Mouse (Mus musculus) intestine, embryonic 16.5 days (tissue): Measurements from ENCODE around the gene Plxnc1. TPM values are rescaled to one million over a fixed set of nuclear protein-coding genes. Genes with fewer than 3 reads are reported as not detected.

Source experiments
- ATAC-seq: fragments of 200-750 bp; cut with Nextera tagmentation; 2 replicates; pipeline ENCODE4 v1.8.0; 2017; ENCODE audit warnings: moderate TSS enrichment, moderate library complexity
- H3K27ac ChIP-seq: fragments of 300-500 bp; sonication (generic); 2 replicates; pipeline ENCODE4 v1.5.1; 2014; ENCODE audit warnings: mild to moderate bottlenecking, low read length
- H3K27me3 ChIP-seq: fragments of 300-500 bp; sonication (generic); replicated peaks from 2 replicates; pipeline ENCODE4 v1.6.1; 2014; ENCODE audit warnings: low read length, control low read depth, mixed read lengths; ENCODE audit not compliant: control insufficient read depth, insufficient read depth
- H3K36me3 ChIP-seq: fragments of 300-500 bp; sonication (generic); 2 replicates; pipeline ENCODE4 v1.6.1; 2014; ENCODE audit warnings: low read length, control low read depth; ENCODE audit not compliant: control insufficient read depth, insufficient read depth
- H3K4me1 ChIP-seq: fragments of 300-500 bp; sonication (generic); 2 replicates; pipeline ENCODE4 v1.6.1; 2014; ENCODE audit warnings: low read length, control low read depth, mixed read lengths; ENCODE audit not compliant: control insufficient read depth, insufficient read depth
- H3K4me2 ChIP-seq: fragments of 300-500 bp; sonication (generic); 2 replicates; pipeline ENCODE4 v1.6.1; 2014; ENCODE audit warnings: low read depth, low read length, control low read depth
- H3K4me3 ChIP-seq: fragments of 300-500 bp; sonication (generic); 2 replicates; pipeline ENCODE4 v1.5.1; 2014; ENCODE audit warnings: mild to moderate bottlenecking, low read length
- H3K9ac ChIP-seq: fragments of 300-500 bp; sonication (generic); 2 replicates; pipeline ENCODE4 v1.6.1; 2014; ENCODE audit warnings: low read depth, low read length
- H3K9me3 ChIP-seq: fragments of 300-500 bp; sonication (generic); 2 replicates; pipeline ENCODE4 v1.6.1; 2016; ENCODE audit warnings: low read length, control low read depth; ENCODE audit not compliant: control insufficient read depth
- WGBS: fragments of 180-500 bp; shearing (Covaris S2); extraction: QIAGEN DNeasy Blood & Tissue Kit; methylation state at CpG from one replicate; pipeline ENCODE4 v1.1.7; 2014; 5-methylcytosine and 5-hydroxymethylcytosine counted together
- polyA plus RNA-seq: library from polyadenylated mRNA; unstranded; fragments of >200 nt; fragmentation: Nextera tagmentation; extraction: Ambion mirVana; gene quantifications from 2 replicates; pipeline ENCODE4 v1.2.1, GENCODE M21; 2015

Plxnc1 gene
- polyA plus RNA-seq, 1 experiment from 2014 or later, result 0.75 TPM

DNA sequence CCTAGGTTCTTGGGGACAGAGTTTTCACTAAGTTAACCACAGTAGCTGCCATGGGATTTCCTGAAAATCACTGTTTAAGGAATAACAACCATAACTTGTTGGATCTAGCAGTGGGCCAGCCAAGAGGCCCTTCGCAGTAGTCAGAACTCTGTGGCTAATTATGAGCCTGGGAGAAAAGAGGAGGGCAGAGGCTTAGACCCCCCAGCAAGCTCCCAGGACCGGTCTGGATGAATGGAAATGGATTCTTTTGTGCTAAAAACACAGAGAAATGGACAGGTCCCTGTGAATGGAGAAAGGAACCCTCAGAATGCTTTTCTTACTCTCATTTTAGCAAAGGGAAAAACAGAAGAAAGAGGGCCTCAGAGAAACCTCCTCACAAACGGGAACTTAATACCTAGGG, 18.3 kb downstream of the Plxnc1 start:
- no peak overlapping the region for H3K27ac ChIP-seq
- 71% methylated on average over 3 of the region's 3 CpGs for WGBS
- no peak overlapping the region for H3K9ac ChIP-seq
- no peak for ATAC-seq
- no peaks in the 10 kb centered on the region for H3K4me1 ChIP-seq
- no peak overlapping the region for H3K4me3 ChIP-seq
- no peaks in the 10 kb centered on the region for H3K9me3 ChIP-seq
- no peaks in the 10 kb centered on the region for H3K27me3 ChIP-seq
- H3K4me2 ChIP-seq, result no peak overlapping the region
- H3K36me3 ChIP-seq, result no peaks in the 10 kb centered on the region

DNA sequence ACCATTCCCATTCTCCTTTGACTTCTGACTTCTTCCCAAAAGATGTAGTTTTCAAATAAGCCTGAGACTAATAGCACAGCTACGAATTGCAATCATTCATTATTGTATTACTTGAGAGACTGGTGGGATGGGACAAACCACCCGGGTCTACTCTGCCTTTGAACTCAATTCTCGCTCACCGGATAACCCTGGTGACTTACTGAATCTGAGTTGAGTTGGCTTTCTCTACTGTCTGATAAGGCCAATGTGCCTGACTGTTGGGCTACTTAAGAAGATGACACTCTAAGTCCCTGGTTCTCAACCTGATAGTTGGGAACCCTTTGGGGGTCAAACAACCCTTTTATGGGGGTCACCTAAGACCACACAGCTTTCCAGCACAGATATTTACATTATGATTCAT, 19.8 kb downstream of the Plxnc1 start:
- WGBS, result 90% methylated on average over 4 of the region's 4 CpGs
- ATAC-seq, result no peak

DNA sequence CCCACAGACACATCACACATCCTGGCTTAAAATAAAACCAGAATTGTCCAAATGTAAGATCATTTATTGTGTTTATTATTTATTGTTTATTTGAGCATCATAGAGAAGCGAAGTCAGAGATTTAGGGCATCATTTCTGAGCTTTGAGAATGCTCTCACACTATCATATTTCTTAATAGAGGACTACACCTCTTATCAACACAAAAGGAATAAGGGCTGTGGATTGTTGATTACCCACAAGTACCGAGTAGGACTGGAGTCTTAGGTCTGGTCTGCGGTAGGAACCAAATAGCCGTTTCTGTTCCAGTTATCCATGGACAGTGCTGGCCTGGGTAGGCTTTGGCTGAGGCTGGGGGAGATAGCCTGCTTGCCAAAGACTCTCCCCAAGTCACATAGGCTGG, 20.2 kb downstream of the Plxnc1 start:
- 80% methylated on average over 4 of the region's 4 CpGs for WGBS
- Histone ChIP-seq H3K9ac (no peak overlapping the region), H3K4me2 (no peak overlapping the region), H3K4me1 (no peaks in the 10 kb centered on the region), H3K36me3 (no peaks in the 10 kb centered on the region), H3K27me3 (no peaks in the 10 kb centered on the region), H3K4me3 (no peak overlapping the region), H3K27ac (no peak overlapping the region), H3K9me3 (no peaks in the 10 kb centered on the region)
- no peak for ATAC-seq

More for the DNA sequence above, 19.8 kb downstream of the Plxnc1 start:
- H3K4me3 ChIP-seq, result no peak overlapping the region
- no peak overlapping the region for H3K4me2 ChIP-seq
- no peaks in the 10 kb centered on the region for H3K36me3 ChIP-seq
- no peak overlapping the region for H3K27ac ChIP-seq
- H3K9me3 ChIP-seq, result no peaks in the 10 kb centered on the region
- H3K9ac ChIP-seq, result no peak overlapping the region
- no peaks in the 10 kb centered on the region for H3K4me1 ChIP-seq
- H3K27me3 ChIP-seq, result no peaks in the 10 kb centered on the region

DNA sequence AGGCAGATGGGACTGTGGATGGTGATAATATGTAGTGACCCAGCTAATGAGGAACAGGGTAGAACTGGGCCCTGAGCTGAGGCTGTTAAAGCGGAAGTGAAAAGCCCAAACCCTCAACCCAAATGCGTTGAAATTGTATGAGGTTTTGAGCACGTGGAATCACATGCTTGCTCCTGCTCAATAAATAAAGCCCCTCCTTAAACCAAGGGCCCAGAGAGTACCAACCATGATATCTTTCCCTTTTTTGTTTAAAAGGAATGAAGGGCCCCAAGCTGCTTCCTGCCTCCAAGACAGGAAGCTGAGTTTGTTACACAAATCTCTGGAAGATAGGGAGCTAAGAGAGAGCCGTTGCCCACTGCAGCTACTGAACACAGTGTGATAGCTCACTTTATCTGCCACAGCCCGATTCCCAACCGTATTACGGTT, 21.3 kb downstream of the Plxnc1 start:
- Histone ChIP-seq H3K4me2 (no peak overlapping the region), H3K27me3 (no peaks in the 10 kb centered on the region), H3K36me3 (no peaks in the 10 kb centered on the region), H3K4me3 (no peak overlapping the region), H3K27ac (no peak overlapping the region), H3K4me1 (no peaks in the 10 kb centered on the region), H3K9me3 (no peaks in the 10 kb centered on the region), H3K9ac (no peak overlapping the region)
- no peak for ATAC-seq
- 59% methylated on average over 7 of the region's 7 CpGs for WGBS

DNA sequence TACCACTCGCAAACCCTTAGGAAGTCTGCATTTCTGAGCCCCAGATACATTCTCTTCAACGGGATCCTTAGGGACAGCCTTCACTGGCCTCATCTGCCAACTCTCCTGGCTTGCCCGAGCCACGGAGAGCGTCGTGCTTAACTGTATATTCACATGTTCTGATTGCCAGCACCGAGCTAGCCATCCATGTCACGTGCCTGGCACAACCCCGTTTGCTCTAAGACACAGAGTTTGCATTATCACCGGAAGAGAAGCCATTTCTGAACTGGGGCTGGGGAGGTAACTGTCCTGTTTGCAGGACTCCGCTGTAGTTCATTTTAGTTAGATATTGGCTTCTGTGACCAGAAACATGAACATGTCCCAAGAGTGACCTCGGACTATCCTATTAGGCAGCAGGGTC, 21.8 kb downstream of the Plxnc1 start:
- H3K9ac ChIP-seq, result no peak overlapping the region
- no peaks in the 10 kb centered on the region for H3K9me3 ChIP-seq
- no peak overlapping the region for H3K27ac ChIP-seq
- H3K36me3 ChIP-seq, result no peaks in the 10 kb centered on the region
- no peaks in the 10 kb centered on the region for H3K27me3 ChIP-seq
- ATAC-seq, result no peak
- no peak overlapping the region for H3K4me2 ChIP-seq
- H3K4me1 ChIP-seq, result no peaks in the 10 kb centered on the region
- H3K4me3 ChIP-seq, result no peak overlapping the region
- WGBS, result 86% methylated on average over 12 of the region's 12 CpGs

DNA sequence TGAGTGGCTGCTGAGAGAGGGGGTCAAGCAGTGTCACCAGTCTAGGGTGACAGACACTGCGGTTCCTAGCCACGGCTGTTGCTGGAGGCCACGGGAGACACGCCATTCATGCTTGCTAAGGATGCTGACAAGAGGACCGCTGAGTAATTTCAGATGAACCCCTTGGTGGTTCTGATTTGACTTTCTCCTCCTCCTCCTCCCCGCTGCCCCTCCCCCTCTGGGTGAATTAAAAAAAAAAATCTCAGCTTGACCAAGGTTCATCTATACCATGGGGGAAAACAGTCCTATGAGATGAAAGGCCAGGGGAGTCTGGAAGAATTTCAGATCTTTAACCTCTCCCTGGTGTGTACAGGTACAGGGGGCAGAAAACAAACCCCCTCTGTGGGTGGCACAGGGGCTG, 22.9 kb downstream of the Plxnc1 start:
- Histone ChIP-seq H3K36me3 (no peaks in the 10 kb centered on the region), H3K27ac (no peak overlapping the region), H3K4me3 (no peak overlapping the region), H3K27me3 (no peaks in the 10 kb centered on the region), H3K4me2 (no peak overlapping the region), H3K9ac (no peak overlapping the region), H3K9me3 (no peaks in the 10 kb centered on the region), H3K4me1 (no peaks in the 10 kb centered on the region)
- ATAC-seq, result no peak
- WGBS, result 87% methylated on average over 6 of the region's 6 CpGs

DNA sequence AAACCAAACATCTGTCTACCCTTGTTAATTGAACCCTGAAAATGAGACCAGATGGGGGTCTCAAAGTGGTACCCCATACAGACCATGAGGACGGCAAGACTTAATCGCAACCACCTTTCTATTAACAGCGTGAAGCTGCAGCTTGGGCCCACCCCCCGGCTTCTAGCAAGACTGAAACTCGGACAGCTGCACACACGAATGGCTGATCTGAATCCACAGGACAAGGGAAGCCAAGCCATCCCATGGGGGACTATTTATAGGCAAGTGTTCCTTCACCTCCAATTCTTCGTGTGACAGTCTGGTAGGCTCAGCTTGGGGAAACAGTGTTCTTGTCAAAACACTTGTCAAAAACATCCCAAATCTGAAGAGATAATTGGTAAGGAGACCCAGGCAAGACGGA, 24.1 kb downstream of the Plxnc1 start:
- Histone ChIP-seq H3K4me3 (no peak overlapping the region), H3K4me2 (no peak overlapping the region), H3K4me1 (no peaks in the 10 kb centered on the region), H3K27ac (no peak overlapping the region), H3K36me3 (no peaks in the 10 kb centered on the region), H3K27me3 (no peaks in the 10 kb centered on the region), H3K9me3 (no peaks in the 10 kb centered on the region), H3K9ac (no peak overlapping the region)
- no peak for ATAC-seq
- 82% methylated on average over 8 of the region's 8 CpGs for WGBS

DNA sequence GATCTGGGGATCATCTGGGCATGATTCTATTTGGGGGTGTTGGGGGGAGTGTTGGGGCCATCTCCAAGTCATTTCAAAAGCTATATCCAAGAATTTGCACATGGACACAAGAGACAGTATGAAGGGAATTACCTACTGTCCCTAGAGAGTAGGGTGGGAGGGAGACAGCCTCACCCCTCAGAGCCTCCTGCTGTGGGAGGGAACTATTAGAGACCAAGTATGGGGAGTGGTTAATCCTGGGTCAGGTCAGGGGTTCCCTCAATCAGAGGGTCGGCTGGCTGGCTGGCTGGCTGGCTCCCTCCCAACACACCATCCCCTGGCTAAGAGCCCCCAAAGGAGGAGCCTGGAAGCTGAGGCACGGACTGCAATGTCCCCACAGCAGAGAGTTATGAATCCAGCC, 24.7 kb downstream of the Plxnc1 start:
- H3K4me2 ChIP-seq, result no peak overlapping the region
- H3K27me3 ChIP-seq, result no peaks in the 10 kb centered on the region
- H3K9ac ChIP-seq, result no peak overlapping the region
- no peaks in the 10 kb centered on the region for H3K36me3 ChIP-seq
- WGBS, result 46% methylated on average over 2 of the region's 2 CpGs
- H3K9me3 ChIP-seq, result no peaks in the 10 kb centered on the region
- H3K4me3 ChIP-seq, result no peak overlapping the region
- no peaks in the 10 kb centered on the region for H3K4me1 ChIP-seq
- no peak overlapping the region for H3K27ac ChIP-seq
- no peak for ATAC-seq

DNA sequence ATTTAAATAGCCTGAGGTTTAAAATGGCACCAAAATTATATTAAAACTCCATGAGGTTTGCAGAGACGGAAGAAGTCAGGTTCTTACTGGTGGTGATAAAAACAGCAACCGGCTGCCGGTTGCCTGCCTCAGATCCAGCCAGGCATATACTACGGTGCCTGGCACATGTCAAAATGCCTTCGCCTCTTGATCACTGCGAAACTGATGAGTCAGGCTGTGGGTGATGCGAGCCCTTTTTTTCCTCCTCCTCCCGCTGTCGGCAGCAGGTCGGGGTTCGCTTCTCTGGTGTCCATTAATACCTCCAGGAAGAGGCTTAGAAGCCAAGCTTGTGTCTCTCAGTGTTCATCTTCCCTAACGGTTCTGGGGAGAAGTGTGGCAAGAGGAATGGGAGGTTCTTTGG, 25.1 kb downstream of the Plxnc1 start:
- WGBS, result 57% methylated on average over 12 of the region's 12 CpGs
- no peaks in the 10 kb centered on the region for H3K27me3 ChIP-seq
- H3K27ac ChIP-seq, result no peak overlapping the region
- H3K4me2 ChIP-seq, result no peak overlapping the region
- H3K9me3 ChIP-seq, result no peaks in the 10 kb centered on the region
- H3K9ac ChIP-seq, result no peak overlapping the region
- H3K36me3 ChIP-seq, result no peaks in the 10 kb centered on the region
- no peak overlapping the region for H3K4me3 ChIP-seq
- no peaks in the 10 kb centered on the region for H3K4me1 ChIP-seq
- no peak for ATAC-seq

DNA sequence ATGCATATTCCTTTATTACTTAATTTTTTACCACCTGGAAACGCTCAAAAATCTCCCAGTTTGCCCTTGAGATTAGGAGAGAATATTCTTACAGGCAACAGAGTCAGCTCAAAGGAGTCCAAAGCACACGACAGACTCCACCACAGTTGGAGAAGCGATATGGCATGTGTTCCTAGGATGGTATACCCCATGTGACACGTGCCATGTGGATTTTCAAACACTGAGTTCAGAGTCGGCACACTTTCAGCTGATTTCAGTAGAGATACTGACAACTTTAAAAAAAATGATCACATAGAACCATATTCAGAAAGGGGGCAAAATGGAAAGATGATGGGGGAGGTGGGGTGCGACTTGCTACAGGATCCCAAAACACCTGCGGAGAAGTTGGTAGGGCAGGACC, 26.0 kb downstream of the Plxnc1 start:
- no peak overlapping the region for H3K4me3 ChIP-seq
- H3K4me2 ChIP-seq, result no peak overlapping the region
- H3K9ac ChIP-seq, result no peak overlapping the region
- no peak overlapping the region for H3K27ac ChIP-seq
- no peaks in the 10 kb centered on the region for H3K36me3 ChIP-seq
- H3K9me3 ChIP-seq, result no peaks in the 10 kb centered on the region
- 80% methylated on average over 7 of the region's 7 CpGs for WGBS
- no peaks in the 10 kb centered on the region for H3K27me3 ChIP-seq
- ATAC-seq, result no peak
- H3K4me1 ChIP-seq, result no peaks in the 10 kb centered on the region
